Mouse (Mus musculus) T-helper 1 cell (primary cell): ENCODE data around the gene Sag.

Experiments used
- in situ Hi-C: fragments of 300-600 bp; cut with MboI, MseI; formaldehyde crosslinking; loops from one replicate; pipeline ENCODE4 v1.15.1; 2025; ENCODE audit warnings: high pct_unique_total_duplicates

Sag gene

DNA sequence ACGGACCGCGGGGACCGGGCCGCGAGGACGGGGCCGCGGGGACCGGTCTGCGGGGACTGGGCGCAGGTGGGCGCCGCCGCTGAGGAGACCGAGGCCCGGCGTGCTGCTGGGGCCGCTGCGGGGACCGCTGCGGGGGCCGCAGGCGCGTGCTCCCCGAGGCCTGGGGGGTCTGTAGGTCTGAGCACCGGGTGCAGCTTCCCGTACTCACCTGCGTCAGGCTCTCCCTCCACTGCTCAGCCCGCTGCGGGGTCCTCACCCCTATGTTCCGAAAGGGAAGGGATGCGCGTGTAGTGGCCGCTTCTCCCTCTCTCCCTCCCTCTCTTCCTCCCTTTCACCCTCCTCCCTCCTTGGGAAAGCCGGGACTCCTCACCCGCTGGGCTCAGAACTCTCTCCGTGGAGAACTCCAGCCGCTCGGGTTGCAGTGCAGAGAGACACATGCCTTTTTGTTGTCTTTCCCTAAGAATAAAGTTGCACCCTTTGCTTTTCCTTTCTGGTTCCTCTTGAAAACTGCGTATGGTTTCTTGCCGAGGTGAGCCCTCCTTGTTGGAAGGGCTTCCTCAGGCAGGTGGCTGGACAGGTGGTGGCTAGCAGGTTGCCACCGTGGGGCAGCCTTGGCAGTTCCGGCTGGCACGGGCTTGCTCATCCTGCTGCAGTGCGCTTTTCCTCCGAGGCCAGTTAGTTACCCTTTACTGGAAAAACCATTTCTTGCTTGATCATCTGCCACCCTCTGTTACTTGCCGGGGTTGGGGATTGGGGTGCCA, 50.3 kb downstream of the Sag start:
- in situ Hi-C loops = loop anchor here (10.0 kb wide), 1 partner anchor 1269 kb away; the partner anchor contains the start of genes Cops7b and Pde6d

- in situ Hi-C loops = loop anchor here (10.0 kb wide), 1 partner anchor 1270 kb away; the partner anchor contains the start of genes Cops7b and Pde6d
Measured at GRCm38 (mm10) chr1:87854411-87854810, 50.9 kb downstream of the Sag start.

GRCm38 (mm10) chr1:87854851-87855251, 51.4 kb downstream of the Sag start:
- in situ Hi-C loops = loop anchor here (10.0 kb wide), 1 partner anchor 1270 kb away; the partner anchor contains the start of genes Cops7b and Pde6d

GRCm38 (mm10) chr1:87855522-87855921, 52.0 kb downstream of the Sag start:
- in situ Hi-C loops = loop anchor here (10.0 kb wide), 1 partner anchor 1271 kb away; the partner anchor contains the start of genes Cops7b and Pde6d

DNA sequence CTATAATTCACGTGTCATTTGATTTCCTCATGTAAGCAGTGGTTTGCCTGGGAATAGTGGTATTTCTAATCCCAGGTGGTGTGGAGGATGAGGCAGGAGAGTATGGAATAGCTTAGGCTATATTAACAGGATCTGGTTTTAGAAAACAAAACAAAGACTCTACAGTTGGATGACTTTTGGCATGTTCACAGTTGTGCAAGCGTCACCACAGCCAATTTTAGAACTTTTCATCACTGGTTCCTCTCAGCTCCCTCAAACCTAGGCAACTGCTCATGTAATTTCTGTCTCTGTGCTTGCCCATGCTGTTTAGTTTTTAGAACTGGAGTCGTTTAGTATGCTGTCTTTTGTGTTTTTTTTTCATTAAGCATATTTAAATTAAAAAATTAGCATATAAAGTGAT, 53.3 kb downstream of the Sag start:
- in situ Hi-C loops = loop anchor here (10.0 kb wide), 1 partner anchor 1272 kb away; the partner anchor contains the start of genes Cops7b and Pde6d

- in situ Hi-C loops = loop anchor here (10.0 kb wide), 1 partner anchor 1273 kb away; the partner anchor contains the start of genes Cops7b and Pde6d
Measured at GRCm38 (mm10) chr1:87858031-87858430, 54.6 kb downstream of the Sag start.

- in situ Hi-C loops = loop anchor here (10.0 kb wide), 1 partner anchor 1274 kb away; the partner anchor contains the start of genes Cops7b and Pde6d
Measured at GRCm38 (mm10) chr1:87858529-87858928, 55.0 kb downstream of the Sag start.

- in situ Hi-C loops = no loop called here
Measured at GRCm38 (mm10) chr1:87863602-87864001, 60.1 kb downstream of the Sag start.

- in situ Hi-C loops = no loop called here
Measured at GRCm38 (mm10) chr1:87864889-87865288, 61.4 kb downstream of the Sag start.

- in situ Hi-C loops = no loop called here
Measured at GRCm38 (mm10) chr1:87866672-87867071, 63.2 kb downstream of the Sag start.

GRCm38 (mm10) chr1:87871546-87871945, 68.1 kb downstream of the Sag start:
- in situ Hi-C loops = no loop called here

DNA sequence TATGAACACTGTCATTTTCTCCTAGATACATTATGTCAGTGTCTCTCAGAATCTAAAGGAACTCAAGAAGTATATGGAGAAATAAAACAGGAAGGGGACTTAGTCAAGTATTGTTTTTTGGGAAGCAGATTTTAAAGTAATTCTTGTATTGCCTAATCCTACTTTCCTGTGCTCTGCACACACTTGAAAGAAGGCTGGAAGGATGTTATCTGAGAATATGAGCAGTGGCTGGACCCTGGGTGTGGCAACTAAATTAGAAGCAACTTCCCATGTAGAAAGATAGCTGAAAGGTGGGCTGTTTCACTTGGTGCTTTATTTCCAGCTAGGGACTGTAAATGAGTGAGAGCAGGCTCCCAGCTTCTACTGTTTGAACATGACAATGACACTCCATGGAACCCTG, 69.6 kb downstream of the Sag start:
- in situ Hi-C loops = no loop called here

- in situ Hi-C loops = no loop called here
Measured at GRCm38 (mm10) chr1:87876065-87876464, 72.6 kb downstream of the Sag start.

DNA sequence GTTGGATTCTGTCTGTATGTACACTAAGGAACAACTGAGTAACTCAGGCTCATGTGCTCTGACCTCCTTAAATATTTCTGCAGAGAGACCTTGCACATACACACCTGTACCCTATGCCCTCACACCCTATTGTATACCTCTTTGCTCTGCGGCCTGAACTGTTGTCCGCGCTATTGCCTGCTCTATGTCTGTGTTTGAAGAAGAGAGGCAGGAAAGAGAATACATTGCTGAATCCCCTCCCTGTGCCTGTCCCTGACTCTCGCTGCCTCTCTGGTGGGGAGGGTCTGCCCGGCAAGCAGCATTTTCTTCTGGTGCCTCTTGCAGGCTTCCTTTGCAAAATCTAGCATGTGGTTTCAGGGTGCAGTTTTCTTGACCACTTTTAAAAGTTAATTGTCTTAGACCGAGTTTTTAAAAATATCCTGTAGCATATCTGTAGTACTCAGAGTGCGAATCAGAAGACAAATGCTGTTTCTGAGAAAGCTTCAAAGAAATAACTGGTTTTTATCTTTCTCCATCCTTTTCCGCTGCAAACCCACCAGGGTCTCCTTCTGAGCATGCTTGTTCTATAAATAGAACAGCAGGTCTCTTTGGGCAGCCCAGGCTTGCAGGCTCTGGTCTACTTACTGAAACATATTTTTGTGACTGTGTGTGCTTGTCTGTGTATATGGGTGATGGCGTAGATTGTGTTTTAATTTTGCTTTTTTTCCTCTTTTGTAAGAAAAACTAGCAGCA, 74.2 kb downstream of the Sag start:
- in situ Hi-C loops = no loop called here

DNA sequence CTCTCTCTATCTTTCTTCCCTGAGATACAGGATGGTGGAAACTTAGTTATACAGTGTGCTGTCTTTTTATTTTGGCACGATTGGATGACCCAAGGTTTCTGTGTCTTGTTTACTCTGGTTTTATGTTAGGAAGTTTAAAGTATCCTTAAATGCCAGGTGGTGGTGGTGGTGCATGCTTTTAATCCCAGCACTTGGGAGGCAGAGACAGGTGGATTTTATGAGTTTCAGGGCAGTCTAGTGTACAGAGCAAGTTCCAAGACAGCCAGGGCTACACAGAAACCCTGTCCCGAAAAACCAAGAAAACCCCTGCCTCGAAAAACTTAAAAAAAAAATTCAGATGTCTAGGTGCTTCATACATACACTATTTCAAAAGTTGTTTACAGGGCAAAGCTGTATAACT, 75.6 kb downstream of the Sag start:
- in situ Hi-C loops = no loop called here

GRCm38 (mm10) chr1:87879494-87880325, 76.2 kb downstream of the Sag start:
- in situ Hi-C loops = no loop called here

GRCm38 (mm10) chr1:87880326-87880627, 76.8 kb downstream of the Sag start:
- in situ Hi-C loops = no loop called here

DNA sequence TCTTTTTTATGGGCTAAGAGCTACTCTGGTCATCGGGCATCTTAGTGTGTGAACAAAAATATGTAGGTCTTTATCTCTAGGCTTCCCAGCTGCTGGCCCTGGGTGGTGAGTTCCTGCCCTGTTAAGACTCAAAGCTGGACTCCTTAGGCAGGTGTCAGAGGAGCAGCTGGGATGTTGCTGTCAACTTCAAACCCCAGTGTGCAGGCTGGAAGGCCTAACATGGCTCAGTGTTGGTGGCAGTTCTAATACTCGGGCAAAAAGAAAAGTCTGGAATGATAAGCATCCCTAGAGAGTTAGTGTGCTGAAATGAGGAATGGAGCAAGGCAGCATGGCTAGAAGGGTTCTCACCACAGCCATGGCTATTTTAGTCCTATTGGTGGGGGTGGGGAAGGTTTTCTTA, 77.4 kb downstream of the Sag start:
- in situ Hi-C loops = no loop called here

DNA sequence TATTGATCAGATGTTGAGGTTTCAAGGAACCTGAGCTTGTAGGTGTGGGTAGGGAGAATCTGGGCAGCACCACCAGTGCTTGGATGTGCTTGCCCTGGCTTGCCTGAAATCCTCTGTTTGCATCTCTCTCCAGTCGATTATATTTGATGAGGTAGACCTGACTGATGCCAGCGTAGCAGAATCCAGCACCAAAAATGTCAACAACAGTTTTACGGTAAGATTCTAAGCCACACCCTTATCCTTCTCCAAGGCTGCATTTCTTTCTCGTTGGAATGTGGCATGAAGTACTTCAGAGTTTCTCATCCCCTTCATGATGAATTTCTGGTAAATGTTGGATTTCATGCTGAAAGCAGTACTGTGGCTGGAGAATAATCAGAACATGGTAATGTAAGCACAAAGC, 78.2 kb downstream of the Sag start:
- in situ Hi-C loops = no loop called here

DNA sequence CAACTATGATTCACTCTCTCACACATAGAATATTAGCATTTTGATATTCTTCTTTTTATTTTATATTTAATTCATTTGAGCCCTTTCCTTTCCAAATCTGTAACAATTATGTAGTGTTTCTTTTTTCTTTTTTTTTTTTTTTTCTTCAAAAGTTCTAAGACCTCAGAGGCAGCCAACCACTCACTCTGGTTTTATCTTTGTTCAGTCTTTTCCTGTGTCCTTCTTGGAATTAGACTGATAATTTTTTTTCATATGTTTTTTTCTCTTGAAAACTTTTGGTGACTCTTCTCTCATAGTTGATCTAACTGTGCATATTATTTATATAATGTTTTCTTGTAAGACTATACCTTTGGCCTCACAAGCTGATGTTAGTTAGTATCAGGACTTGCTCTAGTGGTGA, 79.1 kb downstream of the Sag start:
- in situ Hi-C loops = no loop called here

GRCm38 (mm10) chr1:87890960-87891359, 87.5 kb downstream of the Sag start:
- in situ Hi-C loops = no loop called here

DNA sequence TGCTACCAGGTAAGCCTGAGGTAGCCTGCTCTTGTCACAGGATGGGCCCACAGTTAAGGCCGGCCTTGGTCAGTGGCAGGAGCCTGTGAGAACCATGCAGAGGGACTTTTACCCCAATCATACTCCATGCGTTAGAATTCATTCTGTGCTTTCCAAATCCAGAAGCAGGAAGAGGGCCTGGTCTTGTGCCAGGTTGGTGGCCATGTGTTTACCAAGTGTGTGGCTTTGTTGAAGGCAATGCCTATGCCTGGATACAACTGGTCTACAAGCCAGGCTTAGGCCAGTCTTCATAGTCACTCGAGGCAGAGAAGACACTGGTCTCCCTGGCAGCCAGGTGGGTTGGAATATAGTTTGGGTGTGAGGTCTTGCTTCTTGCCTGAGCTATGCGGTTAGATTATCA, 88.2 kb downstream of the Sag start:
- in situ Hi-C loops = no loop called here
